Mouse (Mus musculus) bone marrow, adult 2 months (tissue): ENCODE results near the gene Syvn1. TPM values are rescaled to one million over a fixed set of nuclear protein-coding genes. Genes with fewer than 3 reads are reported as not detected.
A peak's percentile ranks its signal among the peaks of the same experiment; 100 is the strongest.

ENCODE experiments used
- H3K27ac ChIP-seq: fragments of 200-500 bp; 2 replicates; pipeline ENCODE4 v1.5.1; 2012; ENCODE audit warnings: low read depth, mild to moderate bottlenecking, control low read depth, inconsistent platforms, low read length; ENCODE audit not compliant: control insufficient read depth, poor library complexity, insufficient read depth
- H3K4me1 ChIP-seq: fragments of 200-500 bp; 2 replicates; pipeline ENCODE4 v1.6.1; 2011; ENCODE audit warnings: low read length; ENCODE audit not compliant: control insufficient read depth, insufficient read depth
- H3K4me3 ChIP-seq: fragments of 200-500 bp; replicated peaks from 2 replicates; pipeline ENCODE3; 2011; ENCODE audit warnings: mild to moderate bottlenecking, low read depth, low read length, control low read depth; ENCODE audit not compliant: control insufficient read depth
- CTCF ChIP-seq: fragments of 200-500 bp; IDR thresholded peaks from 2 replicates; pipeline ENCODE4 v1.5.1; 2011; ENCODE audit warnings: low read length, control low read depth; ENCODE audit not compliant: control insufficient read depth, insufficient read depth
- POLR2A ChIP-seq: fragments of 200-500 bp; IDR thresholded peaks from 2 replicates; pipeline ENCODE4 v1.6.1; 2011; ENCODE audit warnings: low read depth, mild to moderate bottlenecking, control low read depth, low read length, borderline replicate concordance; ENCODE audit not compliant: control insufficient read depth
- WGBS: fragments of 180-500 bp; shearing (Covaris S2); methylation state at CpG from one replicate; pipeline ENCODE4 v1.1.7; 2018; 5-methylcytosine and 5-hydroxymethylcytosine counted together
- polyA plus RNA-seq: library from polyadenylated mRNA; stranded (reverse); fragments of >200 nt; gene quantifications from 2 replicates; pipeline ENCODE4 v1.2.4, GENCODE M21; 2011; ENCODE audit warnings: low replicate concordance; ENCODE audit not compliant: missing spikeins, insufficient read depth, insufficient read length

The Syvn1 gene
- polyA plus RNA-seq, 1 experiment, result 58.5 TPM

DNA sequence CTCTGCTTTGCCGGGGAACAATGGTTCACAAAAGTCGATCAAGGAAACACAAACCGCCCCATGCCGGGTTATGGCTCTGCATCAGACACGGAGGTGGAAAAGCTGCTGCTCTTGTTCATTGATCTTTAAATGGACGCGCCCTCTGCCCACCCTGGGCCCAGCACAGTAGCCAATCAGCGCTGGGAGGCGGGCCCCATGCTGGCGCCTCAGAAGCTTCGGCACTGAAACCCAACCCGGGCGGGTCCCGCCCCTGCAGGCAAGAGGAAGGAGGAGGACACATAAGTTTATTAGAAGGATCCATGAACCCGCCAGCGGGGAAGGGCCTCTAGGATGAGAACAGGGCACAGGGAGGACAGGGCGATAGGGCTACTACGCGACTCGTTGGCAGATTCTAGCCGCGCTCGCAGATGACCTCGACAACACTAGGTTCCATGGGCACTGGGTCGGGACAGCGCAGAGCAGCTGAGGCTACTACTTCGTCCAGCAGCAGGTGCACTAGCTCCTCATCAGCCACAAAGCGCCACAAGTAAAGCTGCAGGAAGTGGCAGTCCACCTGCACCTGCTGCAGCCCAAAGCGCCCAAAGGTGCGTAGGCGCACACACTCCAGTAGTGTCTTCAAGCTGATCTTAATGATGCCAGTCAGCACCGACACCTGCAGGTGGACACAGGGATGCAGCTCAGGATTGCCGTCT is 21.5 kb downstream of the Syvn1 start, which contains the start of gene Tm7sf2:
Gene Tm7sf2 (minus strand): TSS at position 650 of the 692 bp plus-strand sequence.
- Histone ChIP-seq H3K27ac (peak within 1 kb of the TSS; percentile 7; the same call in 1 of the 2 replicates), H3K4me1 (peaks cover 4% of the 10 kb centered on the region), H3K4me3 (peak within 1 kb of the TSS; percentile 56)
- TF ChIP-seq CTCF (0 out of 2 replicates have a peak, but pooled peaks have one; percentile 12), POLR2A (no peak)
- WGBS, result 14% methylated on average over 33 of the region's 33 CpGs

- Histone ChIP-seq H3K4me1 (peaks cover 6% of the 10 kb centered on the region), H3K27ac (no peak overlapping the region), H3K4me3 (no peak overlapping the region)
- WGBS, result 82% methylated on average over 4 of the region's 4 CpGs
- TF ChIP-seq CTCF (no peak), POLR2A (no peak)
Measured at GRCm38 (mm10) chr19:6068951-6069350, 22.6 kb downstream of the Syvn1 start.

DNA sequence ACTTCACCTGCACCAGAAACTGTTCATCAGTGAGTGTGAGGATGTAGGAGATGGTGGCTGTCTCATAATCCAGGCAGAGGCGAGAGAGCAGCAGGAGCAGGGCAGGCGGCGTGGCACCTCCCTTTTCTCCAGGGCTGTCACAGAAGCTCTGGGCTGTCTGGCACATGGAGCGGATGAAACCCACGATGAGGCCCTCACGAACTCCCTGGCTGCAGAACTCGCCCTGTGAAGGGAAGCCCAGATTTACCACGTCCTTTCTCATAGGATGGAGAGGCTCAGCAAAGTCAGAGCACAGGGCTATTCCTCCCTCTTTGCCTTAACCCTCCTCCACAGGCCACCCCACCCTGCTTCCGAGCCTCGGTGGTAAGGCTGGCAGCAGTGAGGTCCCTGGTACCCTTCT is 23.5 kb downstream of the Syvn1 start:
- TF ChIP-seq CTCF, result no peak
- TF ChIP-seq POLR2A, result no peak
- Histone ChIP-seq H3K4me3 (no peak overlapping the region), H3K27ac (no peak overlapping the region), H3K4me1 (peaks cover 6% of the 10 kb centered on the region)
- 85% methylated on average over 10 of the region's 10 CpGs for WGBS

DNA sequence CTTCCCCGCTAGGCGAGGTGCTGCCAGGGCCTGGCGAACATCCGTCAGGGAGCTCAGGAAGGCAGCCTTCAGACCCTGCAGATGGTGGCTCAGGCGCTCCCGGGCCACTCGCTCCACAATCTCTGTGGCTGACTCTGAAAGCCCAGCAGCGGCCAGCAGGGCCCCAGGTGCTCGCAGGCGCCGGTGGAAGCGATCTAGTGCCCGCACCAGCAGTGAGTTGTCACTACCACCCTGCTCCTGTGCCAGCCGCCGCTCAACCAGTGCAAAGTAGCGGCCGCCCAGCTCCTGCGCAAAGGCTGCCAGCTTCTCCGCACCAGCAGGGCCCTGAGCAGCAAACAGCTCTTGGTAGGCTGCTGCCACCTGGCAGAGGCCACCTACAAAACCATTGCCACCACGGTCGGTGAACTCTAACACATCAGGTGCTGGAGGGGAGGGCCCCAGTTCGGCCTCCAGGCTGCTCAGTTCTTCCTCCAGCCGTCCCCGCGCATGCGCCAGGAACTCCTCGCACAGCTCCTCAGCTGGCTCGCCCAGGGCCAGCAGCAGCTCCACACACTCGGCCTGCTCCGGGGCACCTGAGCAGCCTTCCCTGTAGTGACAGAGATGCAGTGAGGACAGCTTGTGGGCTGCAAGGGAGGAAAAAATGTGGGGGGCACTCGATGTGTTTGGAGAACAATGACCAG is 24.3 kb downstream of the Syvn1 start:
- TF ChIP-seq POLR2A, result no peak
- 87% methylated on average over 31 of the region's 31 CpGs for WGBS

GRCm38 (mm10) chr19:6071261-6071660 is 24.9 kb downstream of the Syvn1 start:
- TF ChIP-seq POLR2A (peak; percentile 23; the same call in 1 of the 2 replicates), CTCF (no peak)
- H3K27ac ChIP-seq, result peak overlapping the region; percentile 35; the same call in 1 of the 2 replicates
- WGBS, result 80% methylated on average over 19 of the region's 19 CpGs
- no peak overlapping the region for H3K4me3 ChIP-seq
- H3K4me1 ChIP-seq, result peaks cover 7% of the 10 kb centered on the region

More for the DNA sequence above, 24.3 kb downstream of the Syvn1 start:
- Histone ChIP-seq H3K4me3 (no peak overlapping the region), H3K27ac (peak overlapping the region; percentile 35; the same call in 1 of the 2 replicates), H3K4me1 (peaks cover 6% of the 10 kb centered on the region)

DNA sequence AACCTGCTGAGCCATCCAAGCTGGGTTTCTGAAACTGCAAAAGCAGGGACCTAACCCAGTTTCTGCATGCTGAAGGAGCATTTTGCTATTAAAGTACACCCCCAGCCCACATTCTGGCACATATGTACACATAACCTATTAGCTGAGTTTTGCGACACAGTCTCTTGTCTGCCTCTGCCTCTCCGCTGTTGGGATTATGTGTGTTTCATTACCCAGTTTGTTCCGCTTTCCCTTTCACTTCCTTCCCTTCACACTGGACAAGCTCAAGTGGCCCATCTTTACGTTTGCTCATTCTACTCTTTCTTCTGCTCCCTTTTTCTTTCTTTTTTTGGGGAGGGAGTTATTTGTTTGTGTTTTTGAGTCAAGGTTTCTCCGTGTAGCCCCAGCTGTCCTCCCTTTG is 27.5 kb downstream of the Syvn1 start:
- Histone ChIP-seq H3K4me3 (no peak overlapping the region), H3K4me1 (peaks cover 7% of the 10 kb centered on the region), H3K27ac (peak overlapping the region; percentile 47; the same call in 1 of the 2 replicates)
- WGBS, result 57% methylated on average over 5 of the region's 5 CpGs
- TF ChIP-seq POLR2A, result no peak
- TF ChIP-seq CTCF, result no peak

- 1% methylated on average over 33 of the region's 33 CpGs for WGBS
- TF ChIP-seq POLR2A, result peak; percentile 49; the same call in 1 of the 2 replicates
- no peak for TF ChIP-seq CTCF
- peaks cover 6% of the 10 kb centered on the region for H3K4me1 ChIP-seq
Measured at GRCm38 (mm10) chr19:6076564-6077393, 30.4 kb downstream of the Syvn1 start, which contains the start of gene Vps51. TSS of gene Vps51 (minus strand) at chr19:6077231.

DNA sequence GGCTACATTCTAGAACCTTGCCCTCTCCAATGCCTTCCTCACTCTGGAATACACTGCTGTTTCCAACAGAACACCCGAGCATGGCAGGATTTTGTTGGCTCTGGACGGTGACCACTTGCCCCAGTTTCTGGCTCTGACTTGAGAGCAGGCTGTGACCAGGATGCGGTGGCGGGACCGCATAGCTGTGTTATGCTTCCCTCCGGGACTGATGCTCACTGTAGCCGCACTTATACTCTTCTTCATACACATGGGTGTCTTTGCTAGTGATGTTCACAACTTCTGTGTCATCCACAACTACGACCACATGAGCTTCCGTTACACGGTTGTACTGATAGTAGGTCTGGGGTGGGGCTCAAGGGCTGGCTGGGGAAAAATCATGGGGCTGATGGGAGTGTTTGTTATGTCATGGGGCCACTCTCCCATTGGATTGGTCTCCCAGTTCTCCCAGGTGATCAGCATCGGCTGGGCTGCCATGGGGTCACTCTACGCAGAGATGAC is 33.7 kb downstream of the Syvn1 start, which contains the start of gene Tmem262:
Gene Tmem262 (plus strand): TSS at position 51 of the 498 bp plus-strand sequence.
- Histone ChIP-seq H3K4me1 (peaks cover 4% of the 10 kb centered on the region), H3K27ac (no peak within 1 kb of the TSS), H3K4me3 (no peak within 1 kb of the TSS)
- no peak for TF ChIP-seq CTCF
- TF ChIP-seq POLR2A, result no peak
- 87% methylated on average over 12 of the region's 12 CpGs for WGBS

More at GRCm38 (mm10) chr19:6076564-6077393, 30.4 kb downstream of the Syvn1 start, which contains the start of gene Vps51:
- Histone ChIP-seq H3K27ac (peak within 1 kb of the TSS; percentile 79), H3K4me3 (peak within 1 kb of the TSS; percentile 78)
